Mouse (Mus musculus) ES-E14 (cell line): Measurements from ENCODE around the gene Iqcn. TPM values are rescaled to one million over a fixed set of nuclear protein-coding genes. Genes with fewer than 3 reads are reported as not detected.

Experiments
- DNase-seq: peaks from one replicate; pipeline ENCODE4 v3.0.0-alpha.2; 2013; ENCODE audit warnings: low read depth, low spot score
- H3K27ac ChIP-seq: 2 replicates; pipeline ENCODE4 v1.5.1; 2012; ENCODE audit warnings: low read depth, mild to moderate bottlenecking, low read length, moderate library complexity, mixed read lengths; ENCODE audit not compliant: poor library complexity, insufficient read depth, severe bottlenecking
- H3K36me3 ChIP-seq: 2 replicates; pipeline ENCODE4 v1.6.1; 2012; ENCODE audit warnings: mild to moderate bottlenecking, low read length, moderate library complexity, mixed read lengths; ENCODE audit not compliant: control insufficient read depth, poor library complexity, insufficient read depth, severe bottlenecking
- H3K4me1 ChIP-seq, 2 experiments: fragments of 150-350 bp in 1 of 2; sonication (generic) in 1 of 2; 2 replicates each; pipeline ENCODE4 v1.6.1; 2012; ENCODE audit warnings: low read length in 2 of 2, mild to moderate bottlenecking in 1 of 2, mixed read lengths in 1 of 2; ENCODE audit not compliant: control insufficient read depth in 2 of 2, insufficient read depth in 2 of 2, poor library complexity in 1 of 2
- H3K4me3 ChIP-seq, 2 experiments: fragments of 150-350 bp in 1 of 2; sonication (generic) in 1 of 2; 2 replicates each; pipeline ENCODE4 v1.5.1; 2012; ENCODE audit warnings: low read length in 2 of 2, low read depth in 1 of 2, mild to moderate bottlenecking in 1 of 2, mixed read lengths in 1 of 2; ENCODE audit not compliant: insufficient read depth in 1 of 2, poor library complexity in 1 of 2, severe bottlenecking in 1 of 2
- H3K9ac ChIP-seq: 2 replicates; pipeline ENCODE4 v1.6.1; 2012; ENCODE audit warnings: low read depth, mild to moderate bottlenecking, low read length, mixed read lengths; ENCODE audit not compliant: poor library complexity, insufficient read depth, severe bottlenecking
- H3K9me3 ChIP-seq: fragments of 150-350 bp; sonication (generic); 2 replicates; pipeline ENCODE4 v1.6.1; 2012; ENCODE audit warnings: low read depth, mild to moderate bottlenecking, low read length; ENCODE audit not compliant: control insufficient read depth, insufficient read depth
- CHD2 ChIP-seq: IDR thresholded peaks from 2 replicates; pipeline ENCODE4 v1.6.1; 2014; ENCODE audit warnings: mild to moderate bottlenecking, low read depth, low read length, inconsistent platforms
- HCFC1 ChIP-seq: IDR thresholded peaks from 2 replicates; pipeline ENCODE4 v1.6.1; 2012; ENCODE audit warnings: low read length, inconsistent platforms, borderline replicate concordance; ENCODE audit not compliant: insufficient read depth
- MAFK ChIP-seq: IDR thresholded peaks from 2 replicates; pipeline ENCODE4 v1.6.1; 2014; ENCODE audit warnings: mild to moderate bottlenecking, low read depth, low read length, inconsistent platforms; ENCODE audit not compliant: insufficient read depth
- ZC3H11A ChIP-seq: IDR thresholded peaks from 2 replicates; pipeline ENCODE4 v1.6.1; 2012; ENCODE audit warnings: low read depth, mild to moderate bottlenecking, inconsistent platforms, low read length, borderline replicate concordance
- ZNF384 ChIP-seq: IDR thresholded peaks from 2 replicates; pipeline ENCODE4 v1.6.1; 2012; ENCODE audit warnings: low read depth, low read length, inconsistent platforms
- in situ Hi-C, 2 experiments: fragments of 600-800 bp; cut with MboI; formaldehyde crosslinking; loops; one replicate each; pipeline ENCODE4 v1.15.1; 2025; ENCODE audit warnings: low sequenced_read_pairs in 2 of 2, inconsistent platforms in 1 of 2; ENCODE audit not compliant: unreplicated experiment in 2 of 2
- total RNA-seq: library from RNA; depleted of rRNA; stranded (reverse); fragments of 300-350 nt; gene quantifications from 2 replicates; pipeline ENCODE4 v1.2.3, GENCODE M21; 2012

Gene Iqcn
- total RNA-seq, 1 experiment, result 0.09 TPM

GRCm38 (mm10) chr8:70697366-70698250 is 5.6 kb upstream of the Iqcn start:
- TF ChIP-seq CHD2 (no peak), ZC3H11A (no peak), ZNF384 (0 out of 2 replicates have a peak, but pooled peaks have one; percentile 30), HCFC1 (no peak), MAFK (no peak)
- DNase-seq, result no peak
- no peaks in the 10 kb centered on the region for H3K36me3 ChIP-seq
- H3K4me1 ChIP-seq, result peaks cover 3 to 27% of the 10 kb centered on the region in 2 experiments; a peak in 3 of 4 replicates
- H3K4me3 ChIP-seq, result peak overlapping the region in 1 of 2 experiments; percentile 75; a peak in 1 of 4 replicates
- no peaks in the 10 kb centered on the region for H3K9me3 ChIP-seq
- H3K9ac ChIP-seq, result peak overlapping the region; percentile 18; the same call in 1 of the 2 replicates
- H3K27ac ChIP-seq, result peak overlapping the region; percentile 20; the same call in 1 of the 2 replicates
- in situ Hi-C loops, result no loop called here

DNA sequence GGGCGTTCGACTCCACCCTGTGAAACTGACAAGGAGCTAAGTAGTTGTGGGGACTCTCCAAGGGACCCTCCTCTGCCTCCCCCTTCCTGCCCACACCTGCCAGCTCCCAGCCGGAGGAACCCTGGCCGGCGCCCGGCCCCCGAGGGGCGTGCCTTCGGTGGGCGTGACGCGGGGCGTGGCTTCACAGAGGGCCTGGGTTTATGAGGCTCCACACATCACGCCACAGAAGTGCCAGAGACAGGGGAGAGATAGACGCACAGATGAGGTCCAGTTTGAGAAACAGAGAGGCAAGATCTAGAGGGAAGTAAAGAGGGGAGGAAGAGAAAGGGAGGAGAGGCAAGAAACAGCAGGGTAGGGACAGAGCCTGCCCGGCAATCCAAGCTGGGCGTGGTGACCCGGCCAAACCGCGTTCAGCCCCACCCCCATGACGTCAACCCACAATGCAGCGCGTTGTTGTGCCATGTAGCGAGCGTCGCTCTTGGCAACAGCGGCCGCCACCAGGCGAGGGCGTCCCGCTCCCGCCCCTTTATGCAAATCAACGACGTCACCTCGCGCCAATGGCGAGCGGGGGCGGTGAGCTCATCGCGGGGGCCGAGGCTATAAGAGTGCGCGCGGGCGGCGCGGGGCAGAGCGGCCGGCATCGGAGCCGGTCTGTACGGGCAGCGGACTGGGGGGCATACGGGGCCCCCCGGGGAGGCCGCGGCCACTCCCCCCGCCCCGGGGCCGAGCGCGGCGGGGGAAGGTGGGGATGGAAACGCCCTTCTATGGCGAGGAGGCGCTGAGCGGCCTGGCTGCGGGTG is 4.7 kb upstream of the Iqcn start, which contains the start of gene Jund:
TSS of gene Jund (plus strand) at position 640 of the 800 bp plus-strand sequence.
- in situ Hi-C loops, result no loop called here

GRCm38 (mm10) chr8:70699116-70699833 is 4.0 kb upstream of the Iqcn start:
- Histone ChIP-seq H3K9ac (peak overlapping the region; percentile 97), H3K9me3 (no peaks in the 10 kb centered on the region), H3K4me3 (peak overlapping the region; percentile 81 to 89), H3K4me1 (peaks cover 3 to 18% of the 10 kb centered on the region in 2 experiments; a peak in 3 of 4 replicates), H3K27ac (peak overlapping the region; percentile 75), H3K36me3 (no peaks in the 10 kb centered on the region)
- TF ChIP-seq MAFK (no peak), CHD2 (no peak), ZNF384 (no peak), HCFC1 (no peak), ZC3H11A (no peak)
- DNase-seq, result no peak
- in situ Hi-C loops, result no loop called here

More for the DNA sequence above, 4.7 kb upstream of the Iqcn start, which contains the start of gene Jund:
- peak; percentile 99 for DNase-seq
- no peak for TF ChIP-seq ZNF384
- no peak; the same call in 1 of the 2 replicates for TF ChIP-seq CHD2
- TF ChIP-seq ZC3H11A, result no peak
- peak; percentile 69; the same call in 1 of the 2 replicates for TF ChIP-seq HCFC1
- TF ChIP-seq MAFK, result no peak
- Histone ChIP-seq H3K36me3 (no peaks in the 10 kb centered on the region), H3K9ac (peak within 1 kb of the TSS; percentile 97), H3K4me3 (peak within 1 kb of the TSS; percentile 81 to 89), H3K4me1 (peaks cover 3 to 22% of the 10 kb centered on the region in 2 experiments; a peak in 3 of 4 replicates), H3K9me3 (no peaks in the 10 kb centered on the region), H3K27ac (peak within 1 kb of the TSS; percentile 85)
